Mouse (Mus musculus) kidney, postnatal 25 days (tissue): ENCODE results near the gene Fgf2.

ENCODE experiments used
- DNase-seq, 2 experiments: peaks; one replicate each; pipeline ENCODE4 v3.0.0; 2021; ENCODE audit warnings: mixed read lengths in 2 of 2

The Fgf2 gene

DNA sequence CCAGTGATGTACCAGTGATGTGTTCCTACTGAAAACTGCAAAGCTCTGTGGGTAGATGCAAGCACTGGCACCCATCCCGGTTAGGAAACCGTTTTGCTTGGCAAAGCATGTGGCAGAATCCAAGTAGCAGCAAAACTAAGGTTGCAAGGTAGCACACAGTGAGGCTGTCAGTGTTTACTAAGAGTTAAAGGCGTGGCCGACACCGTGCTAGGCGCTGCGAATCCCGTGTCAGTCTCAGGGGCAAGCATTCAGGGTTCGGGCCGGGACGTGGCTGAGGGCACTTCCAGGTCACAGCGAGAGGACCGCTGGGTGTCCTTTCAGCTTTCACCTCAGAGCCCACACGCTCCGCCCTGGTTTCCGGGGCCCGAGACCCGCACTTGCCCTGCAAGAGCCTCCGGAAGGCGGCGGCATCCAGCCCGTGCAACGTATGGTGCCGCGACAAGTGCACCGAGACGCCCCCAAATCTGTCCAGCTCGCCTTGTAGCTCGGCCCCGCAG is 70.9 kb downstream of the Fgf2 start:
- DNase-seq = peak; percentile 67 to 88

- DNase-seq = peak; percentile 99
These were observed 71.4 kb downstream of the Fgf2 start, which contains the start of gene Spata5 for GRCm38 (mm10) chr3:37419458-37419991. Gene Spata5, plus strand, starts transcription at chr3:37419896.

- peak; percentile 94 for DNase-seq
These were observed 71.9 kb downstream of the Fgf2 start, which contains the start of gene Nudt6 for GRCm38 (mm10) chr3:37420072-37420471. Gene Nudt6, minus strand, starts transcription at chr3:37420211.

- peak in 1 of 2 experiments; percentile 35 for DNase-seq
These were observed 72.5 kb downstream of the Fgf2 start for GRCm38 (mm10) chr3:37420641-37421040.

GRCm38 (mm10) chr3:37421179-37421578 is 73.0 kb downstream of the Fgf2 start:
- DNase-seq = no peak

DNA sequence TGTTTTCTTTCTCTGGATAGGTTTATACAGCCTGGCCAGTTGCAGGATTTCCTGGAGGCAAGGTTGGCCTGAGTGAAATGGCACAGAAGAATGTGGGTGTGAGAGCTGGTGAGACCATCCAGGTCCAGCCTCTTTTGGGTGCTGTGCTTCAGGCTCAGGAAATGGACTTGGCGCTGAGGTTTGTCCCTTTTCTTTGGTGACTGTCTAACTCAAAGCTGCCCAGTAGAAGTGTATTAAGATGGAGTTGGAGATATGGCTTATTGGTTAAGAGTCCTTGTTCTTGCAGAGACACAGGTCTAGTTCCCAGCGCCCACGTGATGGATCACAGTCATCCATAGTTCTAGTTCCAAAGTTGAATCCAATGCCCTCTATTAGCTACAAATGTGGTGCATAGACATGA is 77.9 kb downstream of the Fgf2 start:
- DNase-seq = no peak

DNA sequence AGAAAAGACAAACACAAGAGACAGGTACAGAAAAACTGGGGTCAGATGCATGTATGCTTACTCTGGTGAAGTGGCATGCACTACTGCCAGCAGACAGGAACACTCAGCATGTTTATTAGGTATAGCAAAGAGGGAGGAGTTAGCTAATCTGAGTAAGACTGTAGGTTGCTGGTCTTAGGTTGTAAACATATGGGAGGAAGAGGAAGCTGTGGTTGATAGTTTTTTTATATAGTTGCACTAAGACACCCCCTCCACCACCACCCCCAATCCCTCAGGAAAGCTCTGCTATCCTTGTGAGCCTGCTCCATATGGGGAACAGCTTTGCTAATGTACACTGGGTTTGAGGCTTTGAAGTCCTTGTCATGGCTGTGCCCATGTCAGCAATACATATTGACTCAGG is 82.2 kb downstream of the Fgf2 start:
- DNase-seq = no peak

GRCm38 (mm10) chr3:37439770-37440169 is 91.6 kb downstream of the Fgf2 start:
- peak in 1 of 2 experiments; percentile 3 for DNase-seq

- no peak for DNase-seq
These were observed 95.3 kb downstream of the Fgf2 start for GRCm38 (mm10) chr3:37443409-37443808.

DNA sequence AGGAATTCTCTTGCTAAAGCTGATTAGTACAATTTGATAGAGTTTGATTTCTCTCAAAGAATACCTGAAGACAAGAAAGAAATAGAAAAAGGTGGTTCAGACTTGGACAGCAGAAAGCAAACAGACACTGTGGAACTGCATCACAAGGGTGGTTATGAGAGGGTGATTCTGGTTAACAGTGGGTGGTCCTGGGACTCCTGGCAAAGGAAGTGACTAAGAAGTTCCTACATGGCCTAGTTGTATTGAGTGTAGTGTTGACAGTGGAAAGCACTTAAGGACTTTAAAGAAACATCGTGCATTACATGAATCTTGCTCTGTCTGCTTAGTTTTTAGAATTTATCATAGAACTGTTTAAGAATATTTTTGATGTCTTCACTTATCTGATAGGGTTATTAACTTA is 107.8 kb downstream of the Fgf2 start:
- no peak for DNase-seq
